Mouse (Mus musculus): ENCODE measurements around the gene Ndufb4. TPM values are rescaled to one million over a fixed set of nuclear protein-coding genes. Genes with fewer than 3 reads are reported as not detected.
A peak's percentile ranks its signal among the peaks of the same experiment; 100 is the strongest.

The Ndufb4 gene
- polyA plus RNA-seq, 1 experiment from 2014 or later, result 106 TPM

DNA sequence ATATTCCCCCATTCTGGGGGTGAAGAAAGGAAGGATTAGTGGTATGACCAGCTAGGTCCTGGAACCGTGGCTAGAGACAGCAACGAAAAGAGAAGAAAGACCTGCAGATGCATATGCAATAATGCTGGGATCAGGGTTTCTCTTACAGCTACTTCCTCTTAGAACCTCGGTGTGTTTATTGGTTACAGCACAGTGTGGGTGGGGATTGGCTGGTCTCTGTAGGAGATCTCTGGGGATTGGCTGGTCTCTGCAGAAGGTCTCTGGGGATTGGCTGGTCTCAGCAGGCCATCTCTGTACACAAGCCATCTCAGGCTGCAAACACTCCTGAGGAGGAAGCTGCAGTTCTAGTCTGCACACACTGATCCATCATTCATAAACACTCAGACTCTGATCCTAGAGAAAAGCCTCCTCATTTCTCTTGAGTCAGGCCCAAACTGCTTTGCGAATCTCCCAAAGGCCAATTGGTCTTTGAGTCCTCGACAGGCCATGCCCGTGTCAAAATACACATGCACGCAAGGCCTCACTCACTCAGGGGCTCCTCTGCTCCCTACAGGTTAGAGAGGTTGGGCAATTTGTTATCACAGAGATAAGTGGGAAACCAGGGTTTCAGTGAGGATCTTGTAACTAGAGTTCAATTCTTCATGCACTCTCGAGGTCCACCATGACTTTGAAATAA lies 35.1 kb upstream of the Ndufb4 start:
- Histone ChIP-seq H3K27me3 (ENCODE audit: control insufficient read depth, insufficient read depth, low read length) (no peaks in the 10 kb centered on the region), H3K9ac (ENCODE audit: low read length) (no peak overlapping the region), H3K36me3 (ENCODE audit: control insufficient read depth, insufficient read depth) (no peaks in the 10 kb centered on the region), H3K4me2 (ENCODE audit: low read depth, low read length) (no peak overlapping the region), H3K4me3 (ENCODE audit: low read length) (no peak overlapping the region), H3K4me1 (ENCODE audit: control insufficient read depth, insufficient read depth, low read length) (peaks cover 36% of the 10 kb centered on the region), H3K9me3 (replicated peaks; ENCODE audit: control insufficient read depth, low read length) (no peaks in the 10 kb centered on the region), H3K27ac (ENCODE audit: low read length) (no peak overlapping the region)
- WGBS, result 64% methylated on average over 8 of the region's 8 CpGs
- no peak for ATAC-seq (replicated peaks; ENCODE audit: extremely low read depth, insufficient read depth, low FRiP score)

DNA sequence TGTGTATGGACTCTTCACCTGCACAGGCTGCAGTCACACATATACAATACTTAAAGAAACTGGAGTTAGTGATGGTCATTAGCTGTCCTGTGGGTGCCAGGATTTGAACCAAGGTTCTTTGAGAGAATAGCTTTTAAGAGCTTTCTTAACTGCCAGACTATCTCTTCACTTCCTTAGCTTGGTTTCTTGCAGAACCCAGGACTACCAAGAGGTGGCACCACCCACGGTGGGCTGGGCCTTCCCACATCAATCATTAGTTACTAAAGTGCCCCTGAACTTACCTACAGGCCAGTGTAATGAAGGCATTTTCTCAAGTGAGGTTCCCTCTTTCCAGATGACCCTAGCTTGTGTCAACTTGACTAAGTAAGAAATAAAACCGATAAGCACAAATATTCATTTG lies 33.9 kb upstream of the Ndufb4 start:
- H3K27me3 ChIP-seq (ENCODE audit: control insufficient read depth, insufficient read depth, low read length), result no peaks in the 10 kb centered on the region
- 64% methylated on average over 2 of the region's 2 CpGs for WGBS
- H3K4me3 ChIP-seq (ENCODE audit: low read length), result no peak overlapping the region
- H3K9me3 ChIP-seq (replicated peaks; ENCODE audit: control insufficient read depth, low read length), result no peaks in the 10 kb centered on the region
- H3K4me1 ChIP-seq (ENCODE audit: control insufficient read depth, insufficient read depth, low read length), result peaks cover 45% of the 10 kb centered on the region
- H3K4me2 ChIP-seq (ENCODE audit: low read depth, low read length), result no peak overlapping the region
- ATAC-seq (replicated peaks; ENCODE audit: extremely low read depth, insufficient read depth, low FRiP score), result no peak
- no peaks in the 10 kb centered on the region for H3K36me3 ChIP-seq (ENCODE audit: control insufficient read depth, insufficient read depth)
- no peak overlapping the region; the same call in 1 of the 2 replicates for H3K27ac ChIP-seq (ENCODE audit: low read length)
- H3K9ac ChIP-seq (ENCODE audit: low read length), result no peak overlapping the region

DNA sequence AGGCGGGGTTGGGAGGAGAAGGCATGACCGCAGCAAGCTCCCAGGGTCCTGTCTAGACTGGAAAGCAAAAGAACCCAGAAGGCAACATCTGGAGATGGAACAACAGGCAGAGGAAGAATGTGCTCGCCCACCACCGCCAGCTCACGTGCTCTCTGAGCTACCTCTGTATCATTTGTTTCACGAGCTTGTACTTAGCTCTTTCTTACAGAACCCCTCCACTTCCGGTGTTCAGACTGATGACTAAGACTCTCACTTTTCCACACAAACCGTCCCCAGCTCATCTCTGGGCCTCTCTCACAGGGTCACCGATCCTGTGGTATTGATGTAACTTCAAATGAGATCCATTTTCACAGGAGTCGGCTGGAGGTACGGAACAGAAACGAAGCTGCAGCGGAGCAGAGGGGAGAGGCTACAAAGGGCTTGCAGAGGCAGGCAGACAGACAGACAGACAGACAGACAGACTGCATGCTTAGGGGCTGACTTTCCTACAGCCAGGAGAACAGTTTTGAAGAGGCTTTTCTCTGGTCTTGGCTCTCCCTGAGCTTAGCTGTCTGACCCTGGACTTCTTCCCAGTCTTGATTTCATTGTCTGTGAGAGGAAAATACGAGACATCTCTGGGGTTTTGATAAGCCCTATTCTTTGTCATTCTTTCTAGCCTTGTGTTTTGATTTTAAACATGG lies 33.2 kb upstream of the Ndufb4 start:
- Histone ChIP-seq H3K36me3 (ENCODE audit: control insufficient read depth, insufficient read depth) (no peaks in the 10 kb centered on the region), H3K9ac (ENCODE audit: low read length) (no peak overlapping the region), H3K9me3 (replicated peaks; ENCODE audit: control insufficient read depth, low read length) (no peaks in the 10 kb centered on the region), H3K27ac (ENCODE audit: low read length) (peak overlapping the region; percentile 47), H3K4me1 (ENCODE audit: control insufficient read depth, insufficient read depth, low read length) (peaks cover 50% of the 10 kb centered on the region), H3K4me2 (ENCODE audit: low read depth, low read length) (no peak overlapping the region), H3K27me3 (ENCODE audit: control insufficient read depth, insufficient read depth, low read length) (no peaks in the 10 kb centered on the region), H3K4me3 (ENCODE audit: low read length) (no peak overlapping the region)
- ATAC-seq (replicated peaks; ENCODE audit: extremely low read depth, insufficient read depth, low FRiP score), result no peak
- WGBS, result 55% methylated on average over 14 of the region's 14 CpGs

DNA sequence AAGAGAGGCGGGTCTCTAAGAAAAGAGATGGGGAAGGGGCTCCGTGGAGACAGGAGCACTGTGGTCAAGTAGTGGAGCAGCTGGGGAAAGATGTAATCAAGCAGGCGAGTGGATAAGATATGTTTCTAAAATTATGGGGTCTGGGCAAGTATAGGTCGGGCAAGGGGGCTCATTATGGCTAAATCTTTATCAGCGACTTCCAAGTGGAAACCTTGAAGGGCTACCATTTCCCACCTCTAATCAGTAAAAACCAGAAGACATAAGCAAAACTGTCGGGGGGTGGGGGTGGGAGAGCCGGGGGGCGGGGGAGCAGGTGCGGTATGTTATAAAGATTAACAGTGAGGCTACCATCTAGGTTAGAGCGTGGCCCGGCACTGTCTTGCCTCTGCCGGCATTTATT lies 32.6 kb upstream of the Ndufb4 start:
- Histone ChIP-seq H3K9me3 (replicated peaks; ENCODE audit: control insufficient read depth, low read length) (no peaks in the 10 kb centered on the region), H3K27me3 (ENCODE audit: control insufficient read depth, insufficient read depth, low read length) (no peaks in the 10 kb centered on the region), H3K9ac (ENCODE audit: low read length) (no peak overlapping the region), H3K27ac (ENCODE audit: low read length) (no peak overlapping the region), H3K4me3 (ENCODE audit: low read length) (no peak overlapping the region), H3K4me2 (ENCODE audit: low read depth, low read length) (no peak overlapping the region), H3K36me3 (ENCODE audit: control insufficient read depth, insufficient read depth) (no peaks in the 10 kb centered on the region), H3K4me1 (ENCODE audit: control insufficient read depth, insufficient read depth, low read length) (peaks cover 56% of the 10 kb centered on the region)
- ATAC-seq (replicated peaks; ENCODE audit: extremely low read depth, insufficient read depth, low FRiP score), result no peak
- WGBS, result 51% methylated on average over 12 of the region's 12 CpGs

DNA sequence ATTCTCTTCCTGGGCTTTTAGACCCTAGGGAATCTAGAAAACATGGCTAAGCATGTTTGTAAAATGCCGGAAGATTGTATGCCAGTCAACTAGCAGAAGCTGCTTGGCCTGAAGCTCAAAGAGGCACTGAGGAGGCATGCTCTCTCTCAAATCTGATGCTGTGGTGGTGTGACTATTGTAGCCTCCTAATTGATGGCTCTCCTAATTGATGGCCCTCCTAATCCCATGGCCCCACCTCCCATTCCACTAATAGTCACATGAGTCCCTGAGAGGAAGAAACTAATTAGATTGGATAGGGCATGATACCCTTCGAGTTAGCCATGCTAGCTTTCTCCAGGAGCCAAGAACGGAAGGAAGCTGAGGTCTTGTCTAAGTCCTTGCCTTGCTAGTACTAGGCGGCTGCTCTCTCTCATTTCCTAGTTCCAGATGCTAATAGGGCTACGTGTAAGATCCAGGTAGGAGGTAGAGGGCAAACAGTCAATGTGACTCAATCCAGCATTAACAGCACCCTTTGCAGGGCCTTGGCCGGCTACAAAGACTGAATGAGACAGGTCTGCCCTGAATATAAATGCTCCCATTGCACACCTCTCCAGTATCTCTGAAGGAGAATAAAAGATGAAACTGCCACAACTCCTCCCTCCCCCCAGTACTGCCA lies 31.8 kb upstream of the Ndufb4 start:
- no peak for ATAC-seq (replicated peaks; ENCODE audit: extremely low read depth, insufficient read depth, low FRiP score)
- no peak overlapping the region for H3K27ac ChIP-seq (ENCODE audit: low read length)
- no peaks in the 10 kb centered on the region for H3K27me3 ChIP-seq (ENCODE audit: control insufficient read depth, insufficient read depth, low read length)
- no peak overlapping the region for H3K9ac ChIP-seq (ENCODE audit: low read length)
- H3K4me3 ChIP-seq (ENCODE audit: low read length), result no peak overlapping the region
- no peaks in the 10 kb centered on the region for H3K36me3 ChIP-seq (ENCODE audit: control insufficient read depth, insufficient read depth)
- no peak overlapping the region for H3K4me2 ChIP-seq (ENCODE audit: low read depth, low read length)
- 75% methylated on average over 6 of the region's 6 CpGs for WGBS
- peaks cover 51% of the 10 kb centered on the region for H3K4me1 ChIP-seq (ENCODE audit: control insufficient read depth, insufficient read depth, low read length)
- no peaks in the 10 kb centered on the region for H3K9me3 ChIP-seq (replicated peaks; ENCODE audit: control insufficient read depth, low read length)

DNA sequence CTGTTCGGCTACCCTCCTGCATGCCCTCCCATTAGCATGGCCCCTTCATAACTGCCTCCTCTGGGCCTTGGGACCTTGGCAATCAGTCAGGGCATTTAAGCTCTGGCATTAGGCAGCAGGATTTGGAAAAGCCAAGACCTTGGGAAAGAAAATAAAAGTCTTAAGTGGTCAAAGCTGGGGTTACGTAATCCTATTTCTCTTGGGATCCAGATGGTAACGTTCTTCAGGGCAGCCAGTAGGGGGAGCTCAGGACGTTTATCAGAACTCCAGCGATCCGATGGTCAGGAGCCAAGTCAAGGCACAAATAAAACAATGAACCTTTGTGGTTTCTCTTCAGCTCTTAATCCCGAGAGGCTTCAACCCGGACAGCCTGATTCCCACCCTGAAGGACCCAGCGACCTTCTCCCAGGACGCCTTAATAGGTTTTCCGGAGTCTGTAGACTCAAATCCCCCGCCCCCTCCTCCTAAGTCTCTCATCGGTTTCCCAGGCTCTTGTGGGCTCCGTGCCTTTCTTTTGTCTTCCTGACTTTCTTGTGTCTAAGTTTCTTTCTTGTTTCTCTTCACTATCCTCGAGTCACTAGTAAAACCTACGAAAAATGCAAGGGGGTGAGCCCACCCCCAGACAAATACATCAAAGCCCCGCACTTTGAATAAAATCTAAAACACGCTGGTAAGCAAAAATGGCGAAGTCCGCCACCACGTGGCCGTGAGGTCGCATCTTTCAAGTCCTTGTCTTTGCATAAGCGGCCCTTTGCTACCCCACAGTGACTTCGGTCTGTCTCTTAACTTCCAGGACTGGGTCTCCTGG lies 30.6 kb upstream of the Ndufb4 start:
- Histone ChIP-seq H3K27me3 (ENCODE audit: control insufficient read depth, insufficient read depth, low read length) (no peaks in the 10 kb centered on the region), H3K9ac (ENCODE audit: low read length) (peak overlapping the region; percentile 83), H3K4me3 (ENCODE audit: low read length) (peak overlapping the region; percentile 55), H3K4me2 (ENCODE audit: low read depth, low read length) (peak overlapping the region; percentile 84), H3K36me3 (ENCODE audit: control insufficient read depth, insufficient read depth) (no peaks in the 10 kb centered on the region), H3K9me3 (replicated peaks; ENCODE audit: control insufficient read depth, low read length) (no peaks in the 10 kb centered on the region), H3K4me1 (ENCODE audit: control insufficient read depth, insufficient read depth, low read length) (peaks cover 39% of the 10 kb centered on the region), H3K27ac (ENCODE audit: low read length) (peak overlapping the region; percentile 89)
- WGBS, result 3% methylated on average over 25 of the region's 25 CpGs
- ATAC-seq (replicated peaks; ENCODE audit: extremely low read depth, insufficient read depth, low FRiP score), result peak; percentile 42

DNA sequence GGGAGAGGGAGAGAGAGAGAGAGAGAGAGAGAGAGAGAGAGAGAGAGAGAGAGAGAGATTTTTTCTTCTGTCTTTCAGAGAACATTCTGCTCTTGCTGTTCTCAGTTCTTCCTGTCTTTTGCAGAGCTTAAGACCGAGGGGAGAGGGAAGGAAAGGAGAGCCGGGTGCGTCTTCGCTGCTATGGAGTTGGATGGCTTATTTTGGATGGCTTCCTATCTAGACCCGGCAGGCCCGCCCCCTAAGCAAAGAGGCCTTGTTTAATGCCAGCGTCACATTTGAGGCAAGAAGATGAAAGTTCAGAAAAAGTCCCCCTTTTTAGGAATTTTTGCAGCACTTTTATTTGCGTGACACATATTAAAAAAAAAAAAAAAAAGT lies 30.0 kb upstream of the Ndufb4 start:
- peak; percentile 57; the same call in 1 of the 2 replicates for ATAC-seq (replicated peaks; ENCODE audit: extremely low read depth, insufficient read depth, low FRiP score)
- Histone ChIP-seq H3K27ac (ENCODE audit: low read length) (peak overlapping the region; percentile 89), H3K4me3 (ENCODE audit: low read length) (peak overlapping the region; percentile 55), H3K9ac (ENCODE audit: low read length) (peak overlapping the region; percentile 83), H3K27me3 (ENCODE audit: control insufficient read depth, insufficient read depth, low read length) (no peaks in the 10 kb centered on the region), H3K4me1 (ENCODE audit: control insufficient read depth, insufficient read depth, low read length) (peaks cover 34% of the 10 kb centered on the region), H3K9me3 (replicated peaks; ENCODE audit: control insufficient read depth, low read length) (no peaks in the 10 kb centered on the region), H3K36me3 (ENCODE audit: control insufficient read depth, insufficient read depth) (no peaks in the 10 kb centered on the region), H3K4me2 (ENCODE audit: low read depth, low read length) (peak overlapping the region; percentile 84)
- WGBS, result 7% methylated on average over 8 of the region's 8 CpGs

DNA sequence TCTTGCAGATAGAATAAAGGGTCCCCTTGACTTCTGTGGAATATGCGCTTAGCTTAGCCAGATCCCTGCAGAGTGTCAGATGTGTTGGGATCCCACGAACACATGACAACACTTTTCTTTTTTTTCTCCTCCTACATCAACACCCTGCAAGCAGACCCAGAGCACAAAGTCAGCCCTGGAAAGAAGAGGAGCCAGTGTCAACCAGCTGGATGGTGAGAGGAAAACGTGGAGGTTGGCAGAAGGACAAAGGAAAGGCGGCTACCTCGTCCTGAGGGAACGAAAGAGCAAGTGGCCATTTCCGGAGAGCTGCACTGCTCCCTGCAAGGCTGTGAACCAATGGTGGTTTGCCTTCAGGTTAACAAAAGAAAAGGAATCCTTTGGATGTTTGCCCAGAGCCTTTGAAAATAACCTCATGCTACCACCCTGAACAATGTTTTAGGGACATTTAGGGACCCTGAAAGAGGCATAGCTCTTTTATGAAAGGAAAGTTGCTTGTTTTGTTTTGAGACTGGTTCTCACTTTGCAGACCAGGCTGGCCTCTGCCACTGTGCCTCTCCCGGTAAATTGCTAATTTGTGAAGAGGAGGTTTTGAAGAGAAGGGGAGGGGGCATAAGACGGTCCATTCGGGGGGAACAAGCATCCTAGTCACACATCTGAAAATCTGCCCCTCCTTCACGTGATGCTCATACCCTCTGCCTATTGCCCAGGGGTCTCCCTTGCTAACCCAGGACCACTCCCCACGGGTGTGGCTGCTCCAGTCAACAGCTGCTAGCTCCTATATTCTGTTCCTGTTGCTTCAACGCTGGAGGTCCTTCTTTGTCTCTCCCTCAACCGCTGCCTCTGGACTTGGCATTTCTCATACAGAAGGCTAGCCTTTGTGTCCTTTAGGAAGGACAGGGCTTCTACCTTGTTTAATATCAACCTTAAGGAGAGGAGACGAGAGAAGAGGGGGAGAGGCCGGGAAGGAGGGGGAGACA lies 29.2 kb upstream of the Ndufb4 start:
- no peaks in the 10 kb centered on the region for H3K9me3 ChIP-seq (replicated peaks; ENCODE audit: control insufficient read depth, low read length)
- peaks cover 33% of the 10 kb centered on the region for H3K4me1 ChIP-seq (ENCODE audit: control insufficient read depth, insufficient read depth, low read length)
- H3K36me3 ChIP-seq (ENCODE audit: control insufficient read depth, insufficient read depth), result no peaks in the 10 kb centered on the region
- no peaks in the 10 kb centered on the region for H3K27me3 ChIP-seq (ENCODE audit: control insufficient read depth, insufficient read depth, low read length)
- 13% methylated on average over 16 of the region's 16 CpGs for WGBS
- H3K4me3 ChIP-seq (ENCODE audit: low read length), result 0 out of 2 replicates have a peak overlapping the region, but pooled peaks have one; percentile 22
- H3K9ac ChIP-seq (ENCODE audit: low read length), result peak overlapping the region; percentile 3
- peak overlapping the region; percentile 84 for H3K4me2 ChIP-seq (ENCODE audit: low read depth, low read length)
- peak overlapping the region; percentile 89 for H3K27ac ChIP-seq (ENCODE audit: low read length)
- ATAC-seq (replicated peaks; ENCODE audit: extremely low read depth, insufficient read depth, low FRiP score), result no peak
